In genomic region chrX:31764001-31764400, GRCm38 (mm10) we compare ENCODE assay signal across 46 mouse cellular contexts. TPM values are rescaled to one million over a fixed set of nuclear protein-coding genes. Genes with fewer than 3 reads are reported as not detected.
"Had no signal": no experiment of that assay in that cellular context is flagged by ENCODE, and none has a peak within 500 bp of the region (broad histone marks: within the 10 kb centered on the region; RNA-seq: fewer than 3 reads in every experiment).

No protein-coding gene starts in this region.

- H3K4me2 ChIP-seq: limb, embryonic 12.5 days; limb, embryonic 13.5 days; limb, embryonic 15.5 days; liver, embryonic 11.5 days; liver, embryonic 12.5 days; liver, embryonic 13.5 days; liver, embryonic 15.5 days; lung, embryonic 14.5 days; lung, embryonic 15.5 days; midbrain, embryonic 11.5 days; midbrain, embryonic 12.5 days; midbrain, embryonic 13.5 days; midbrain, embryonic 15.5 days; neural tube, embryonic 12.5 days had no signal

- H3K27ac ChIP-seq: left cerebral cortex, adult 2 months; limb, embryonic 10.5 days; limb, embryonic 12.5 days; limb, embryonic 13.5 days; limb, embryonic 15.5 days; liver, embryonic 12.5 days; liver, embryonic 13.5 days; liver, embryonic 14.5 days; liver, embryonic 15.5 days; lung, embryonic 15.5 days; macrophage; midbrain, embryonic 10.5 days; midbrain, embryonic 12.5 days; midbrain, embryonic 13.5 days; midbrain, embryonic 15.5 days; neural tube, embryonic 12.5 days had no signal

- H3K9me3 ChIP-seq: liver, embryonic 15.5 days had no signal

- H3K27me3 ChIP-seq: limb, embryonic 12.5 days; limb, embryonic 13.5 days; limb, embryonic 15.5 days; liver, embryonic 12.5 days; liver, embryonic 13.5 days; liver, embryonic 15.5 days; lung, embryonic 15.5 days; megakaryocyte, embryonic 14.5 days; midbrain, embryonic 12.5 days; midbrain, embryonic 13.5 days; midbrain, embryonic 15.5 days; neural tube, embryonic 12.5 days had no signal

- H3K4me3 ChIP-seq: left cerebral cortex, adult 2 months; limb, embryonic 10.5 days; limb, embryonic 12.5 days; limb, embryonic 13.5 days; limb, embryonic 15.5 days; liver, embryonic 12.5 days; liver, embryonic 13.5 days; liver, embryonic 15.5 days; lung, embryonic 15.5 days; megakaryocyte, embryonic 14.5 days; midbrain, embryonic 10.5 days; midbrain, embryonic 12.5 days; midbrain, embryonic 13.5 days; midbrain, embryonic 15.5 days; myocyte; neural tube, embryonic 12.5 days had no signal

- DNase-seq: left cerebral cortex, postnatal 4 days; liver; liver, embryonic 13.5 days; liver, postnatal 0 days; lung, adult 18-20 months; lung, adult 2 months; lung, embryonic 14.5 days; lung, postnatal 10 days; lung, postnatal 14 days; lung, postnatal 36 days; midbrain, embryonic 14.5 days had no signal

- H3K9ac ChIP-seq: limb, embryonic 12.5 days; limb, embryonic 13.5 days; limb, embryonic 15.5 days; liver, embryonic 12.5 days; liver, embryonic 13.5 days; liver, embryonic 14.5 days; liver, embryonic 15.5 days; liver, postnatal 0 days; lung, embryonic 14.5 days; lung, embryonic 15.5 days; midbrain, embryonic 12.5 days; midbrain, embryonic 13.5 days; midbrain, embryonic 15.5 days; neural tube, embryonic 12.5 days had no signal

- H3K4me1 ChIP-seq: limb, embryonic 10.5 days; limb, embryonic 12.5 days; limb, embryonic 13.5 days; limb, embryonic 15.5 days; liver, embryonic 12.5 days; liver, embryonic 13.5 days; liver, embryonic 15.5 days; lung, embryonic 15.5 days; megakaryocyte, embryonic 14.5 days; midbrain, embryonic 10.5 days; midbrain, embryonic 12.5 days; midbrain, embryonic 13.5 days; midbrain, embryonic 15.5 days; neural tube, embryonic 12.5 days had no signal

- H3K36me3 ChIP-seq: limb, embryonic 10.5 days; limb, embryonic 12.5 days; limb, embryonic 13.5 days; limb, embryonic 15.5 days; liver, embryonic 12.5 days; liver, embryonic 13.5 days; liver, embryonic 15.5 days; lung, embryonic 15.5 days; midbrain, embryonic 10.5 days; midbrain, embryonic 12.5 days; midbrain, embryonic 13.5 days; midbrain, embryonic 15.5 days; neural tube, embryonic 12.5 days had no signal

- ATAC-seq: liver, embryonic 12.5 days; liver, postnatal 0 days; midbrain, embryonic 13.5 days; midbrain, embryonic 15.5 days; midbrain, embryonic 16.5 days had no signal

RNA-seq across cellular contexts. Expression of gene Btbd35f25, which starts 47.0 kb away (rescaled TPM):
- total RNA-seq: left cerebral cortex, adult 2 months; left cerebral cortex, postnatal 10 days; left cerebral cortex, postnatal 14 days; left cerebral cortex, postnatal 25 days; left cerebral cortex, postnatal 36 days; left cerebral cortex, postnatal 4 days; liver, adult 2 months; megakaryocyte progenitor cell, adult 5-6 weeks; megakaryocyte, adult 5-6 weeks; megakaryocyte-erythroid progenitor cell, adult 5-6 weeks; midbrain, postnatal 0 days; monocyte, adult 5-6 weeks had no signal
- polyA plus RNA-seq: limb, embryonic 10.5 days; limb, embryonic 11.5 days; limb, embryonic 12.5 days; limb, embryonic 13.5 days; limb, embryonic 14.5 days; limb, embryonic 15.5 days; liver, adult 2 months; liver, embryonic 11.5 days; liver, embryonic 12.5 days; liver, embryonic 13.5 days; liver, embryonic 14.5 days; liver, embryonic 15.5 days; liver, embryonic 16.5 days; liver, postnatal 0 days; lung, adult 2 months; lung, embryonic 14.5 days; lung, embryonic 15.5 days; lung, embryonic 16.5 days; macrophage; midbrain, embryonic 10.5 days; midbrain, embryonic 11.5 days; midbrain, embryonic 12.5 days; midbrain, embryonic 13.5 days; midbrain, embryonic 14.5 days; midbrain, embryonic 15.5 days; midbrain, embryonic 16.5 days; midbrain, postnatal 0 days; myocyte; neural tube, embryonic 11.5 days; neural tube, embryonic 12.5 days had no signal
